Mouse (Mus musculus) frontal cortex, postnatal 36 days (tissue): ENCODE results near the gene Snrpf.
"Not testable (repeated sequence)": the region's sequence is repeated elsewhere in the genome, so short reads cannot be mapped to it uniquely, and the experiment has no call there.

Experiments used
- DNase-seq, 2 experiments: peaks; one replicate each; pipeline ENCODE4 v3.0.0; 2022; ENCODE audit warnings: low spot score in 2 of 2

Snrpf gene

DNA sequence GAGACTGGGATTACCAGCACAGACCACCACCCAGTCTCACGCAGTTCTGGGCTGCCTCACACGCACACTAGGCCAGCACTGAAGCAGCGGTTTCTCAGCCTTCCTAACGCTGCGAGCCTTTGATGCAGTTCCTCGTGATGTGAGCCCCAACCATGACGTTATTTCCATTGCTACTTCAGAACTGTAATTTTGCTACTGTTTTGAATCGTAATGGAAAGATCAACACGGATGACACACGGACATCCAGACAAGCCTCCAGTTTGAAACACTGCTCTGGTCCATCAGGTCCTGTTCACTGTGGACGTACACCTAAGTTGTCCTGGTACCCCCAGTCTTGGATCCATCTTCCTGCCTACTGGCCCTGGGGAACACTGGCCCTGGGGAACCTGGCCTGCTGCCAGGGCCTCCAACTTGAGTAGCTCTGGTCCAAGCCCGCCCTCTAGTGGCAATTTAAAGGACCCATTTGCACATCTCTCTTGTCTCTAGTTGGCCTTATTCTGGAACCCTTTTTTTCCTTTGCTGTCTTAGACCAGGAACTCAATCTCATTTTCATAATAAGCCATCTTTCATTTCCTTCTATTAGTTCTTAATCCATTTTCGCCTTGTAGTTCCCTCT is 12.1 kb downstream of the Snrpf start:
- DNase-seq = peak; percentile 68 to 82

DNA sequence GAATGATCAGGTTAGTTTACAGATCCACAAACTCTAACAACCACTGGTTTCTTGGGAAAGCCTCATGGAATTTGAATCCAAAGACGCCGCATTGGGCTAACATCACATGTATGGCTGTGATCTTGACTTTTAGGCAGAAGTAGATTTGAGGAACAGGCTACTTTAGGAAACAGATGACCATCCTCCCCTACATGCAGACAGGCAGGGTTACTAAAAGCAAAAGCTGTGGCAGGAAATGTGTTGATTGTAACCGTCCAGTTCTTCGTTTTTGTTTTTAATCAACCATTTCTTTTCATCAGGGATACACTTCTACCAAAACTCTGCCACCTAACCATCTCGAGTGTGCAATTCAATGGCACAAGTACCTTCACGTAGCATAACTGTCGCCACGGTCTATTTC is 13.5 kb downstream of the Snrpf start:
- DNase-seq = no peak

- no peak for DNase-seq
Measured at GRCm38 (mm10) chr10:93574966-93575365, 14.5 kb downstream of the Snrpf start.

- DNase-seq = no peak
Measured at GRCm38 (mm10) chr10:93572209-93572608, 17.3 kb downstream of the Snrpf start.

GRCm38 (mm10) chr10:93568671-93569070 is 20.8 kb downstream of the Snrpf start:
- DNase-seq = no peak

GRCm38 (mm10) chr10:93567841-93568566 is 21.5 kb downstream of the Snrpf start:
- DNase-seq = no peak

DNA sequence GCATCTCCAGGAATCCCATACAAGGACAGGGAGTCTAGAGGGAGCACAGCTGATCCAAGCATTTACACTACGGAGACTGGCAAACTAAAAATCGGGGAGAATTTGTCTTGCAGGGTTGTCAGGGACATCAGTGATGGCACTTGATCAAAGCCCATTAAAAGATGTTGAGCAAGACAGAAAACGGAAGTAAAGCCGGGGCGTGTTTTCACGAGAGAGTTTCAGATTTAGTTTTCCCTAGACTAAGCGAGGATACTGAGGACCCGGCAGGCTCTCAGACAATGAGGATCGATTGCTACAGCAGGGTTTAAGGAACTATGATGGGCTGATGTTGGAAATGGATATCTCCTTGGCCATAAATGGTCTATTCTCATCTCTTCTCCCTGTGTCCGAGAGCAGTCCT is 22.4 kb downstream of the Snrpf start:
- DNase-seq = no peak

- no peak for DNase-seq
Measured at GRCm38 (mm10) chr10:93564518-93565090, 24.9 kb downstream of the Snrpf start.

- DNase-seq = no peak
Measured at GRCm38 (mm10) chr10:93559786-93560185, 29.7 kb downstream of the Snrpf start.

DNA sequence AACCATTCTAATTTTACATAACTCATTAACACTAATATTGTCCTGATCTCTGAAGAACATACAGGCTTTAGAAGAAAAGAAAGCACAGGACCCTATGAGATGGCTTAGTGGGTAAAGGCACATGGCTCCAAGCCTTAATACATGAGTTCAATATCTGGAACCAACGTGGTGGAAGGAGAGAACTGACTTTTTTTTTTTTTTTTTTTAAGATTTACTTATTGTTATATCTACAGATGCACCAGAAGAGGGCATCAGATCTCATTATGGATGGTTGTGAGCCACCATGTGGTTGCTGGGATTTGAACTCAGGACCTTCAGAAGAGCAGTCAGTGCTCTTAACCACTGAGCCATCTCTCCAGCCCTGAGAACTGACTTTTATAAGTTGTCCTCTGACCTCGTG is 31.5 kb downstream of the Snrpf start:
- not testable (repeated sequence) for DNase-seq

DNA sequence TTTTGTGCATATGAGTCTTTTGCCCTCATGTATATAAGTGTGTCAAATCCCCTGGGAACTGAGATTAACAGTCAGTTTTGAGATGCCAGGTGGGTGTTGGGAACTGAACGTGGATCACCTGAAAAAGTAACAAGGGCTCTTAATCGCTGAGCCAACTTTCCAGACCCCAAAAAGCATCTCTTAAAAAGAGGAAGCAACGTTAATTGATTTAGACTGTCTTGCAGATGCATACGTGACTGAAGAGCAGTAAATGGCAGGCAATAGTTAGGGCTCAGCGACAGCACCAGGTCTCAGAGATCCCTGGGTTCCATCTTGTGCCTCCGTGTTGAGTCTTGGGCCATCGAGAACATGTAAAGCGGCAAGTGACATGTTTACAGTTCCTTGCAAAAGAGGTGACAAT is 36.9 kb downstream of the Snrpf start:
- no peak for DNase-seq

DNA sequence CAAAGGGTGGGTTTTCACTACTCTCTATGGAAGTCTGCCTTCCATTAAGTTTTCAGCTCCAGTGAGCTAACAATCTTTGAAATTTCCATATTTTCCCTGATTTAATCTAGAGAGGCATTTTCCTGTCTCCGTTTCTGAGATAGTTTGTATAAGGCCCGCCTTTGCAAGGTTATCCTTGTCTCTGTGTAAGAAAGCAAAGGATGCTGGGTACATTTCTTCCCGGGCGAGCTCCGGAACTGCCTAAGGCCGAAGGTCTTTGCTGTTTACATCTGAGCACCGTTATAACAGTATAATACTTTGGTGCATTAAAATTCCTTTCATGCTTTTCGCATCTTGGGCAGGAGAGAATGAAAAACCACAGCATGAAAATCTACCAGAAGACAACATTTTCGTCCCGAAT is 39.7 kb downstream of the Snrpf start:
- no peak for DNase-seq

GRCm38 (mm10) chr10:93548991-93549390 is 40.5 kb downstream of the Snrpf start:
- peak; percentile 68 to 80 for DNase-seq

DNA sequence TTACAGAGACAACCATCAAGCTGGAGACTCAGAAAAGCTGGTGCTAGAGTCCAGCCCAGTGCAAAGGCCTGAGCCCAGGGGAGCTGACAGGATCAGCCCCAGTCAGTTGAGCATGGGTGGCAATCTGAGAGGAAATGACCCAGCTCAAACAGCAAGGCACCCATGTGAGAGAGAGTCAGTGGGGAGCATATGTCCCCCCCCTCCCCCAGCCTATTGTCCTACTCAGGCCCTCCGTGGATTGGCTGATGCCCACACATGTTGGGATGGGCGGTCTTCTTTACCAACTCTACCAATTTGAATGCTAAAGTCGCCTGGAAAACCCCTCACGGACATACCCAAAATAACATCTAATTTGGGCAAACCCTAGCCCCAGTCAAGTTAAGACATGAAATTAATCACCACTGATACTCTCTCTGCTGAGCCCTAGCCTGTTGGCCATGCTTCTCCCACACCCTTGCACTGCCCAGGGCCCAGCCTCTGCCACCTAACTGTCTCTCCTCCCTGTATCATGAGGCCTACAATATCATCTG is 41.7 kb downstream of the Snrpf start:
- no peak for DNase-seq

DNA sequence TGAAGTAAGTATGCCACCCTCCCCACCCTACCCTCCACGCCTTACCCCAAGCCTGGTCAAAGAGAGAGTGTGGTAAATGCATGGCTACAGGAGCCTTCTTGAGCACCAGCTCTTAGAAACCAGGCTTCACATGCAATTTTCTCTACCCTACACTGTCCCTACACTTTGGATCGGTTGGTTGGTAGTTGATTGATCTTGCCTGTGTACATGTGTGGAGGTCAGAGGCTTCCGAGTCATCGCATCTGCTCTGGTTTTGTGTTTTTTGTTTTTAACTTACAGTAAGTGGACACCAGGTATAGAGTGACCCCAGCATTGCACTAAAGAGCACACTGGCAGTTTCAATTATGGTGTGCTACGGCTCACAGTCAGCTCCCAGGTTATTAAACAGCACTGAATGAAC is 45.3 kb downstream of the Snrpf start:
- DNase-seq = no peak

DNA sequence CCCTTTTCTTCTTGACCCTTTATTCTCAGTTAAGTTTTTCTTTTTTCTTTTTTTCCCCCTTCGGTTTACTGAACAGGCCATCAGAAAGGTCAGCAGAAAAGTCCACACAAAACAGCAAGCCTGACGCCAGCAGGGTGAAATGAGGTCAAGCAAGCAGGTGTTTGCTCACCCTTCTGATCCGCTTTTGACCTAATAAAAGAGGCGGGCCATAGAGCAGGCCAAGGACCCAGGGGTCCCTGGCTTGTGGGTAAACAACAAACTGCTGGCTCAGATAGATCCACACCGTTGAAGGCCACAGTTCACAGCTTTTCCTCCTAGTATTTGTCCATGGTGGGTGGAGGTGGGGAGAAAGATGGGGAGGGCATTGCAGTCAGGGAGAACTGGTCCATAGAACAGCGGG is 46.3 kb downstream of the Snrpf start:
- DNase-seq = no peak

DNA sequence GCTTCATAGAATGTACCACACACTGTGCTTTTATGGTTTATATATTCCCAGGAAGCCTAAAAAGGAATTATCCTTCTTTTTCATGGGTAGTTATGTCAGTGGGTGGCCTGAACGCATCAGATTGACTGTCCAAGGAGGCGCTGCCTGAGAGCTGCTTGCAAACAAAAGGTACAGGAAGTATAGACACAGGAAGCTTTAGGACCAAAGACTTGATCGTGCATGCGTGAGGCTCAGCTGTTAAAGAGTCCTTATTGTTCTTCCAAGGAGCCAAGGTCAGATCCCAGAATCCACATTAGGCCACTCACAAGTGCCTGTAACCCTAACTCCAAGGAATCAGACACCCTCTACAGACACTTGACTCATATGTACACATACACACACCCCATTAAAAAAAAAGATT is 47.1 kb downstream of the Snrpf start:
- no peak for DNase-seq

- no peak for DNase-seq
Measured at GRCm38 (mm10) chr10:93541585-93541984, 47.9 kb downstream of the Snrpf start.

DNA sequence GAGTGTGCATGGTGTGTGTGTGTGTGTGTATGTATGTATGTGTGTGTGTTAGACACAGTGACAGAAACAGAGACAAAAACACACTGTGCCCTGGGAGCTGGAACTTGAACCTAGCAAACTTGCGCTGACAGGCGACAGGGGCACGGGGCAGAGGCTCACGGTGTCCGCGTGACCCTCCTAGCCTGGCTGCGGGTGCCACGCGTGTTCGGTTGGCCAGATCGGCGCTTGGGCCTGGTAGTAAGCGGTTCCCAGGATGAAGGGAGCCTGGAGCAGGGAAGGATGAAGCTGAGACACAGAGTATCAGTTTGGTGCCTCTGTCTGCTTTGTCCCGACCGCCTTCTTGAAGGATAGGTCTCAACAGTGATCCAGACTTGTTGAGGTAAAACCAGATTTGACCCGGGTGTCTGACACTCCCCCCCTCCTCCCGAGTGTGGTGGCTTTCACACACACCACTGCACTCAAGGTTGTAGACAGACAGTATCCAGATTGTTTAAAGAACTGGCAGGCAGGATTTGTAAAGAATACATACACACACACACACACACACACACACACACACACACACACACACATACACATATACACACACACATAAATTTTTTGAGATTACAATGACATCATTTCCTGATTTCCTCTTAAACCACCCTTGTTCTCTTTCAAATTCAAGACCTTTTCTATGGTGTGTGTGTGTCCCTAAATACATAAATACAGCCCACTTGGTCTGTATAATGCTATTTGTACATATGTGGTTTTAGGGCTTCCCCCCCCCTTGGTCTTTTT is 48.9 kb downstream of the Snrpf start, which contains the start of gene Ccdc38:
Ccdc38 (plus strand) TSS at position 202 of the 780 bp plus-strand sequence.
- DNase-seq = no peak

DNA sequence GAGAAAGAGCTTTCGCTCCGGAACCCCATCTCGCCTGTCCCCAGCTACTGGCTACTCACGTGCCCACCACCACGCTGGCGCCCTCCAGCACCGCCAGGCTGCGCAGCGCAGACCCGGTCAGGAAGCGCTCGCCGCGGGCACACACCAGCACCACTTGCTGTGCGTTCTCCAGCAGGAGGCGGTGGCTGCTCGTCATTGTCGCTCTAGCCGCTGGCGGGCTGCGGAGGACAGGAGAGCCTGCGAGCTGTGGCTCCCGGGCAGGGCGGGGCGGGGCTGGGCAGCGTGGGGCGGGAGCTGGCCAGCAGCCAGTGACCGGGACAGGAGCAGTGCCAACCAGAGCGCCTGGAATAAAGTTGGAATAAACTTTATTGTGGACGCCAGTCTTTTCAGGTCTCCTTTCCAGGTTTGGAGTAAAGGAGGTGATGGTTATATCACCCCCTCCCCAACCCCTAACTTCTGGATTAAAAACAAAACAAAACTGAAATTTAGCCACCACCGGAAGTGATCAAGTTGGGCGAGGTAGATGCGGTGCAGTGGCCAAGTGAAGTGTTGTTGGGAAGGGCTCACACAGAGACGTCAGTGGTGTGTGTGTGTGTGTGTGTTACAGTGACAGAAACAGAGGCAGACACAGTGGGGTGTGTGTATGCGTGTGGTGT is 49.6 kb downstream of the Snrpf start, which contains the start of gene Amdhd1:
Amdhd1 (minus strand) TSS at position 259 of the 656 bp plus-strand sequence.
- peak; percentile 52 to 54 for DNase-seq

GRCm38 (mm10) chr10:93538818-93539217 is 50.7 kb downstream of the Snrpf start:
- no peak for DNase-seq
